Mouse (Mus musculus) small intestine, adult 2 months (tissue): ENCODE measurements around the gene Clec12b. TPM values are rescaled to one million over a fixed set of nuclear protein-coding genes. Genes with fewer than 3 reads are reported as not detected.
A peak's percentile ranks its signal among the peaks of the same experiment; 100 is the strongest.

Experiments
- H3K27ac ChIP-seq: fragments of 200-500 bp; 2 replicates; pipeline ENCODE4 v1.5.1; 2012; ENCODE audit warnings: low read depth, low read length, control low read depth, inconsistent platforms; ENCODE audit not compliant: insufficient read depth
- H3K27me3 ChIP-seq: fragments of 200-500 bp; 2 replicates; pipeline ENCODE4 v1.6.1; 2012; ENCODE audit warnings: mild to moderate bottlenecking, moderate library complexity, low read length, inconsistent platforms; ENCODE audit not compliant: control insufficient read depth, insufficient read depth
- H3K36me3 ChIP-seq: fragments of 200-500 bp; 2 replicates; pipeline ENCODE4 v1.6.1; 2012; ENCODE audit warnings: mild to moderate bottlenecking, low read length, control low read depth, inconsistent platforms; ENCODE audit not compliant: control insufficient read depth, insufficient read depth
- H3K4me1 ChIP-seq: fragments of 200-500 bp; 2 replicates; pipeline ENCODE4 v1.6.1; 2012; ENCODE audit warnings: low read length, inconsistent platforms, mixed read lengths; ENCODE audit not compliant: control insufficient read depth, insufficient read depth, insufficient read length
- H3K4me3 ChIP-seq: fragments of 200-500 bp; 2 replicates; pipeline ENCODE4 v1.5.1; 2012; ENCODE audit warnings: low read depth, mild to moderate bottlenecking, control low read depth, inconsistent platforms, low read length, moderate library complexity
- CTCF ChIP-seq: fragments of 200-500 bp; IDR thresholded peaks from 2 replicates; pipeline ENCODE4 v1.5.1; 2012; ENCODE audit warnings: low read depth, mild to moderate bottlenecking, control low read depth, inconsistent platforms, low read length, moderate library complexity, mixed read lengths; ENCODE audit not compliant: insufficient replicate concordance, insufficient read length; ENCODE audit errors: extremely low read depth
- POLR2A ChIP-seq: fragments of 200-500 bp; IDR thresholded peaks from 2 replicates; pipeline ENCODE4 v1.6.1; 2012; ENCODE audit warnings: low read depth, mild to moderate bottlenecking, control low read depth, inconsistent platforms, low read length, moderate library complexity
- WGBS: fragments of 180-500 bp; shearing (Covaris S2); methylation state at CpG from one replicate; pipeline ENCODE4 v1.1.7; 2018; 5-methylcytosine and 5-hydroxymethylcytosine counted together
- polyA plus RNA-seq: library from polyadenylated mRNA; depleted of rRNA; stranded (reverse); fragments of >200 nt; gene quantifications from 2 replicates; pipeline ENCODE4 v1.2.3, GENCODE M21; 2012; rRNA removed

Gene Clec12b
- not detected in 2 replicates for polyA plus RNA-seq

- no peaks in the 10 kb centered on the region for H3K27me3 ChIP-seq
- no peak within 1 kb of the TSS for H3K4me3 ChIP-seq
- H3K27ac ChIP-seq = no peak within 1 kb of the TSS
- 76% methylated on average over 2 of the region's 2 CpGs for WGBS
- 0 out of 2 replicates have a peak, but pooled peaks cover 2% of the 10 kb centered on the region for H3K4me1 ChIP-seq
- H3K36me3 ChIP-seq = no peaks in the 10 kb centered on the region
- no peak for TF ChIP-seq POLR2A
- no peak for TF ChIP-seq CTCF
Measured at GRCm38 (mm10) chr6:129385774-129386173, at the start of gene Clec12b. Clec12b (minus strand) TSS chr6:129385874.

- TF ChIP-seq POLR2A = no peak
- Histone ChIP-seq H3K36me3 (no peaks in the 10 kb centered on the region), H3K27me3 (no peaks in the 10 kb centered on the region), H3K27ac (no peak overlapping the region), H3K4me1 (no peaks in the 10 kb centered on the region), H3K4me3 (no peak overlapping the region)
- 73% methylated on average over 5 of the region's 5 CpGs for WGBS
Measured at GRCm38 (mm10) chr6:129434239-129434638, 48.6 kb upstream of the Clec12b start.

- no peaks in the 10 kb centered on the region for H3K27me3 ChIP-seq
- TF ChIP-seq CTCF = no peak
- TF ChIP-seq POLR2A = no peak
- WGBS = 77% methylated on average over 4 of the region's 4 CpGs
- H3K36me3 ChIP-seq = no peaks in the 10 kb centered on the region
- H3K27ac ChIP-seq = no peak overlapping the region
- no peaks in the 10 kb centered on the region for H3K4me1 ChIP-seq
- no peak overlapping the region for H3K4me3 ChIP-seq
Measured at GRCm38 (mm10) chr6:129427281-129427680, 41.6 kb upstream of the Clec12b start.

- no peak for TF ChIP-seq POLR2A
- TF ChIP-seq CTCF = no peak
- no peaks in the 10 kb centered on the region for H3K36me3 ChIP-seq
- 25% methylated on average over 5 of the region's 5 CpGs for WGBS
- H3K27me3 ChIP-seq = no peaks in the 10 kb centered on the region
- H3K4me3 ChIP-seq = no peak overlapping the region
- H3K4me1 ChIP-seq = no peaks in the 10 kb centered on the region
- H3K27ac ChIP-seq = no peak overlapping the region
Measured at GRCm38 (mm10) chr6:129425812-129426211, 40.1 kb upstream of the Clec12b start.

- H3K4me1 ChIP-seq = no peaks in the 10 kb centered on the region
- no peak overlapping the region; the same call in 1 of the 2 replicates for H3K27ac ChIP-seq
- 67% methylated on average over 5 of the region's 5 CpGs for WGBS
Measured at GRCm38 (mm10) chr6:129425217-129425616, 39.5 kb upstream of the Clec12b start.

GRCm38 (mm10) chr6:129423734-129424072, 38.0 kb upstream of the Clec12b start:
- no peaks in the 10 kb centered on the region for H3K36me3 ChIP-seq
- TF ChIP-seq POLR2A (no peak), CTCF (peak; percentile 80; the same call in 1 of the 2 replicates)
- H3K4me3 ChIP-seq = no peak overlapping the region
- WGBS = 10% methylated on average over 1 of the region's 1 CpGs
- no peaks in the 10 kb centered on the region for H3K4me1 ChIP-seq
- H3K27ac ChIP-seq = no peak overlapping the region
- H3K27me3 ChIP-seq = no peaks in the 10 kb centered on the region

More at GRCm38 (mm10) chr6:129425217-129425616, 39.5 kb upstream of the Clec12b start:
- H3K36me3 ChIP-seq = no peaks in the 10 kb centered on the region
- TF ChIP-seq POLR2A (no peak), CTCF (no peak)
- H3K27me3 ChIP-seq = no peaks in the 10 kb centered on the region
- H3K4me3 ChIP-seq = no peak overlapping the region

- 23% methylated on average over 4 of the region's 4 CpGs for whole genome bisulfite sequencing
- Histone ChIP-seq H3K27me3 (no peaks in the 10 kb centered on the region), H3K4me1 (no peaks in the 10 kb centered on the region), H3K36me3 (no peaks in the 10 kb centered on the region), H3K27ac (no peak overlapping the region), H3K4me3 (no peak overlapping the region)
- TF ChIP-seq CTCF (no peak), POLR2A (no peak)
Measured at GRCm38 (mm10) chr6:129423040-129423733, 37.5 kb upstream of the Clec12b start.

GRCm38 (mm10) chr6:129422311-129422710, 36.6 kb upstream of the Clec12b start:
- TF ChIP-seq POLR2A = no peak
- TF ChIP-seq CTCF = no peak
- H3K27ac ChIP-seq = no peak overlapping the region
- 23% methylated on average over 3 of the region's 3 CpGs for WGBS
- no peaks in the 10 kb centered on the region for H3K36me3 ChIP-seq
- H3K4me1 ChIP-seq = no peaks in the 10 kb centered on the region
- H3K27me3 ChIP-seq = no peaks in the 10 kb centered on the region
- no peak overlapping the region for H3K4me3 ChIP-seq
